Mouse (Mus musculus): ENCODE measurements around the gene Npcd.

DNA sequence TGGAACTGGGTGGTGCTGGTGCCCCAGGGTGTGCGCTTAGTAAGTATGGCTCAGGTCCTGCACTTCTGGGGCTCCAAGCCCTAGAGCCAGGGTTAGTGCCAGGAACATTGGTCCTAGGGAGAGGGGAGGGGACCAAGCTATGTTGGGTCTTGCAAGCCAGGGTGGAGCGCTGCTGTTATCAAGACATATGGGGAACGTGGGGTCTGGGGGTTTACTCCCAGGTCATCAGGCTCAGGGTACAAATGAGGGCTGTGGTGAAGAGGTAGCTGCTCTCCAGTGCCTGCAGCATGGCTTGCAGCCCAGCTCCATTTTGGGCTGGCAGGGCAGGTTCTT, 80.7 kb downstream of the Npcd start:
- TF ChIP-seq CTCF (IDR thresholded peaks at IDR 0.05; ENCODE audit: low read depth, low read length) (no peak; the same call in 1 of the 2 replicates), POLR2A (IDR thresholded peaks at IDR 0.05; ENCODE audit: extremely low read depth, insufficient read depth, low read length) (no peak)
